Mouse (Mus musculus) thymus, postnatal 0 days (tissue): Measurements from ENCODE around the gene Gak. TPM values are rescaled to one million over a fixed set of nuclear protein-coding genes. Genes with fewer than 3 reads are reported as not detected.

Source experiments
- polyA plus RNA-seq: library from polyadenylated mRNA; unstranded; fragments of >200 nt; fragmentation: Nextera tagmentation; extraction: Ambion mirVana; gene quantifications from 2 replicates; pipeline ENCODE4 v1.2.1, GENCODE M21; 2015

Gak gene
- polyA plus RNA-seq, 1 experiment from 2014 or later, result 44.6 TPM

Other genes starting within 250 kb of the Gak start
- 0.14 and 0.17 TPM in 2 replicates for gene Pde6b, start 241.4 kb downstream of the Gak start, polyA plus RNA-seq
- gene Atp5k, start 195.3 kb downstream of the Gak start, polyA plus RNA-seq, result 551 and 578 TPM in 2 replicates
- 0.14 and 0.27 TPM in 2 replicates for gene Mfsd7a, start 180.9 kb downstream of the Gak start, polyA plus RNA-seq
- gene Pcgf3, start 168.5 kb downstream of the Gak start, polyA plus RNA-seq, result 7.8 and 8.3 TPM in 2 replicates
- gene Cplx1, start 79.7 kb downstream of the Gak start, polyA plus RNA-seq, result 0.20 and 0.22 TPM in 2 replicates
- 25.2 and 28.3 TPM in 2 replicates for gene Tmem175, start within 50 bp of the Gak start, polyA plus RNA-seq
- gene Idua, start 30.6 kb upstream of the Gak start, polyA plus RNA-seq, result 5.4 and 6.2 TPM in 2 replicates
- 5.0 and 6.6 TPM in 2 replicates for gene Dgkq, start 39.9 kb upstream of the Gak start, polyA plus RNA-seq
- 0.14 and 0.20 TPM in 2 replicates for gene Slc26a1, start 45.8 kb upstream of the Gak start, polyA plus RNA-seq
- 4.1 and 5.1 TPM in 2 replicates for gene Fgfrl1, start 62.6 kb upstream of the Gak start, polyA plus RNA-seq
- gene Rnf212, start 145.2 kb upstream of the Gak start, polyA plus RNA-seq, result not detected in 2 replicates
- not detected in 2 replicates for gene Tmed11, start 165.6 kb upstream of the Gak start, polyA plus RNA-seq
- not detected in 2 replicates for gene Vmn2r8, start 179.1 kb upstream of the Gak start, polyA plus RNA-seq
- not detected in 2 replicates for gene Vmn2r9, start 222.8 kb upstream of the Gak start, polyA plus RNA-seq